10 mouse cellular contexts compared by ENCODE assay signal in genomic region chr4:136724731-136725130, GRCm38 (mm10).
DNase-seq lines count a peak whose midpoint lies in the region; ATAC-seq and TF ChIP-seq lines count a peak whose summit lies in the region.
"Had no signal": no experiment of that assay in that cellular context is flagged by ENCODE, and none has a peak within 500 bp of the region (broad histone marks: within the 10 kb centered on the region; RNA-seq: fewer than 3 reads in every experiment).

No protein-coding gene starts in this region.

- H3K4me1 ChIP-seq in lung, postnatal 0 days (ENCODE audit: insufficient read depth, low read depth, low read length): no peaks in the 10 kb centered on the region
- H3K4me1 ChIP-seq in kidney, embryonic 16.5 days (ENCODE audit: insufficient read depth, low read length): peaks cover 33% of the 10 kb centered on the region
- peaks cover 19% of the 10 kb centered on the region for H3K4me1 ChIP-seq in neural tube, embryonic 15.5 days
- H3K4me1 ChIP-seq in forebrain, embryonic 16.5 days (replicated peaks; ENCODE audit: control insufficient read depth, insufficient read depth, low read length): peaks cover 13% of the 10 kb centered on the region
- no peaks in the 10 kb centered on the region for H3K4me1 ChIP-seq in midbrain, postnatal 0 days (ENCODE audit: insufficient read depth, low read length)
- H3K4me1 ChIP-seq: heart, embryonic 15.5 days had no signal

- peak; percentile 52 for TF ChIP-seq CTCF in lung, postnatal 0 days (IDR thresholded peaks at IDR 0.05)
- TF ChIP-seq CTCF in midbrain, postnatal 0 days (IDR thresholded peaks at IDR 0.05): no peak

- no peaks in the 10 kb centered on the region for H3K9me3 ChIP-seq in lung, postnatal 0 days (ENCODE audit: low read length)
- H3K9me3 ChIP-seq in kidney, embryonic 16.5 days (ENCODE audit: low read length): no peaks in the 10 kb centered on the region
- no peaks in the 10 kb centered on the region for H3K9me3 ChIP-seq in neural tube, embryonic 15.5 days (replicated peaks)
- H3K9me3 ChIP-seq in forebrain, embryonic 16.5 days (ENCODE audit: control insufficient read depth, low read length): no peaks in the 10 kb centered on the region
- H3K9me3 ChIP-seq in midbrain, postnatal 0 days (ENCODE audit: low read length): no peaks in the 10 kb centered on the region
- H3K9me3 ChIP-seq: heart, embryonic 15.5 days had no signal

- peak; percentile 28; the same call in 1 of the 2 replicates for ATAC-seq in lung, postnatal 0 days
- peak; percentile 76 for ATAC-seq in kidney, embryonic 16.5 days (ENCODE audit: low FRiP score, low TSS enrichment)
- peak; percentile 36; the same call in 1 of the 2 replicates for ATAC-seq in neural tube, embryonic 15.5 days (ENCODE audit: low FRiP score)
- ATAC-seq in forebrain, embryonic 16.5 days: no peak
- no peak for ATAC-seq in midbrain, postnatal 0 days (ENCODE audit: low FRiP score)
- ATAC-seq: midbrain, embryonic 16.5 days had no signal

- H3K27me3 ChIP-seq in lung, postnatal 0 days (replicated peaks; ENCODE audit: insufficient read depth, low read length): no peaks in the 10 kb centered on the region
- H3K27me3 ChIP-seq in kidney, embryonic 16.5 days (ENCODE audit: insufficient read depth, low read length): no peaks in the 10 kb centered on the region
- no peaks in the 10 kb centered on the region for H3K27me3 ChIP-seq in neural tube, embryonic 15.5 days (replicated peaks)
- no peaks in the 10 kb centered on the region for H3K27me3 ChIP-seq in forebrain, embryonic 16.5 days (replicated peaks; ENCODE audit: control insufficient read depth, insufficient read depth, low read length)
- H3K27me3 ChIP-seq in midbrain, postnatal 0 days (ENCODE audit: insufficient read depth, low read length): no peaks in the 10 kb centered on the region
- H3K27me3 ChIP-seq: heart, embryonic 15.5 days had no signal

- 40% methylated on average over 17 of the region's 17 CpGs for WGBS in lung, postnatal 0 days
- 24% methylated on average over 17 of the region's 17 CpGs for WGBS in kidney, embryonic 16.5 days
- 70% methylated on average over 17 of the region's 17 CpGs for WGBS in neural tube, embryonic 15.5 days
- 83% methylated on average over 17 of the region's 17 CpGs for WGBS in forebrain, embryonic 16.5 days
- WGBS in midbrain, postnatal 0 days: 64% methylated on average over 17 of the region's 17 CpGs

- H3K36me3 ChIP-seq in lung, postnatal 0 days (ENCODE audit: insufficient read depth, low read length): no peaks in the 10 kb centered on the region
- H3K36me3 ChIP-seq in kidney, embryonic 16.5 days (ENCODE audit: insufficient read depth, low read length): no peaks in the 10 kb centered on the region
- no peaks in the 10 kb centered on the region for H3K36me3 ChIP-seq in neural tube, embryonic 15.5 days
- H3K36me3 ChIP-seq in forebrain, embryonic 16.5 days (ENCODE audit: control insufficient read depth, insufficient read depth): no peaks in the 10 kb centered on the region
- H3K36me3 ChIP-seq in midbrain, postnatal 0 days (ENCODE audit: insufficient read depth, low read length): no peaks in the 10 kb centered on the region
- H3K36me3 ChIP-seq: heart, embryonic 15.5 days had no signal

- no peak overlapping the region for H3K4me2 ChIP-seq in lung, postnatal 0 days (replicated peaks; ENCODE audit: low read depth, low read length)
- peak overlapping the region; percentile 45 for H3K4me2 ChIP-seq in kidney, embryonic 16.5 days (replicated peaks; ENCODE audit: low read depth, low read length)
- peak overlapping the region; percentile 13; the same call in 1 of the 2 replicates for H3K4me2 ChIP-seq in neural tube, embryonic 15.5 days
- H3K4me2 ChIP-seq in forebrain, embryonic 16.5 days (ENCODE audit: low read length): no peak overlapping the region
- no peak overlapping the region for H3K4me2 ChIP-seq in midbrain, postnatal 0 days (ENCODE audit: low read depth, low read length, poor library complexity, severe bottlenecking)
- H3K4me2 ChIP-seq: heart, embryonic 15.5 days had no signal

- no peak overlapping the region for H3K27ac ChIP-seq in lung, postnatal 0 days (ENCODE audit: low read length)
- peak overlapping the region; percentile 83 for H3K27ac ChIP-seq in kidney, embryonic 16.5 days (ENCODE audit: low read length)
- no peak overlapping the region for H3K27ac ChIP-seq in neural tube, embryonic 15.5 days (replicated peaks)
- H3K27ac ChIP-seq in forebrain, embryonic 16.5 days (ENCODE audit: low read length): no peak overlapping the region
- H3K27ac ChIP-seq in midbrain, postnatal 0 days (ENCODE audit: low read depth, low read length): no peak overlapping the region
- H3K27ac ChIP-seq: heart, embryonic 15.5 days had no signal

- DNase-seq in lung, postnatal 0 days (ENCODE audit: low spot score): peak; percentile 50
- DNase-seq in lung, postnatal 25 days (ENCODE audit: low spot score): no peak
- peak; percentile 63 for DNase-seq in embryo, embryonic 11 days
- no peak for DNase-seq in midbrain, postnatal 0 days (ENCODE audit: low spot score)
- DNase-seq in spleen, postnatal 14 days (ENCODE audit: low spot score in 2 of 2): no peak

- no peak overlapping the region for H3K4me3 ChIP-seq in lung, postnatal 0 days (ENCODE audit: low read depth, low read length)
- H3K4me3 ChIP-seq in kidney, embryonic 16.5 days (ENCODE audit: low read length): no peak overlapping the region; the same call in 1 of the 2 replicates
- H3K4me3 ChIP-seq in neural tube, embryonic 15.5 days (replicated peaks): no peak overlapping the region
- no peak overlapping the region for H3K4me3 ChIP-seq in forebrain, embryonic 16.5 days (replicated peaks; ENCODE audit: low read length)
- H3K4me3 ChIP-seq in midbrain, postnatal 0 days (ENCODE audit: low read depth, low read length): no peak overlapping the region
- H3K4me3 ChIP-seq: heart, embryonic 15.5 days had no signal

- TF ChIP-seq EP300 in lung, postnatal 0 days (IDR thresholded peaks at IDR 0.05): no peak

- H3K9ac ChIP-seq in lung, postnatal 0 days (replicated peaks; ENCODE audit: low read depth): no peak overlapping the region
- 0 out of 2 replicates have a peak overlapping the region, but pooled peaks have one; percentile 38 for H3K9ac ChIP-seq in kidney, embryonic 16.5 days (replicated peaks; ENCODE audit: low read length)
- no peak overlapping the region for H3K9ac ChIP-seq in neural tube, embryonic 15.5 days (replicated peaks)
- H3K9ac ChIP-seq in forebrain, embryonic 16.5 days (replicated peaks; ENCODE audit: low read depth, low read length): no peak overlapping the region
- H3K9ac ChIP-seq in midbrain, postnatal 0 days (replicated peaks; ENCODE audit: low read length, poor library complexity, severe bottlenecking): no peak overlapping the region
- H3K9ac ChIP-seq: heart, embryonic 15.5 days had no signal

Comparison
In these comparisons a context has a peak if more than half of its experiments do, and no peak if none do; other contexts are left out.
1. DNase-seq: peak in lung, postnatal 0 days (single experiment) and embryo, embryonic 11 days (single experiment); none in lung, postnatal 25 days (single experiment), midbrain, postnatal 0 days (single experiment) and spleen, postnatal 14 days (0 of 2).
2. ATAC-seq: peak in lung, postnatal 0 days (single experiment), kidney, embryonic 16.5 days (single experiment) and neural tube, embryonic 15.5 days (single experiment); none in forebrain, embryonic 16.5 days (single experiment) and midbrain, postnatal 0 days (single experiment).
3. H3K4me2 ChIP-seq: peak in kidney, embryonic 16.5 days (single experiment) and neural tube, embryonic 15.5 days (single experiment); none in lung, postnatal 0 days (single experiment), forebrain, embryonic 16.5 days (single experiment) and midbrain, postnatal 0 days (single experiment).